In the genomic region with DNA sequence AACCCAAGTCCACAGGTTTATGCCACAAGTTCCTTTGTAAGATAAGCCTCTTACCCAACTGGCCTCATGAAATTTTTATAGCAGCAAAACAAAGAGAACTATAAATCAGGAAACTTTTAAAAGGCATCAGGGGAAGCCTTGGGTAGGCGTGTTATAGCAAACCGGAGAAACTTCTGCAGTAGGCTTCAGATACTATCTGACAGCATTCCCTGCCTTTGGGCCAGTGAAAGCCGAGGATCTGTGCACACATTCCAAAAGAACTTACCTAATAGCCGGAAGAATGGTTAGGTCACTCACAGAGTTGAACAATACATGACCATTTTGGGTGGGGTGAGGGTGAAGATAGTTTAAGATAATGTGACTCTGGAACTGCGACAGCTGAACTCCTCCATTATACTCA, we compare ENCODE assay signal across 29 mouse cellular contexts. TPM values are rescaled to one million over a fixed set of nuclear protein-coding genes. Genes with fewer than 3 reads are reported as not detected.
DNase-seq lines count a peak whose midpoint lies in the region; ATAC-seq and TF ChIP-seq lines count a peak whose summit lies in the region.
"Had no signal": no experiment of that assay in that cellular context is flagged by ENCODE, and none has a peak within 500 bp of the region (broad histone marks: within the 10 kb centered on the region; RNA-seq: fewer than 3 reads in every experiment).

No protein-coding gene starts in this region.

- WGBS in kidney, postnatal 0 days: 43% methylated on average over 5 of the region's 5 CpGs
- 75% methylated on average over 5 of the region's 5 CpGs for WGBS in hindbrain, embryonic 16.5 days

- H3K27ac ChIP-seq in kidney, postnatal 0 days: no peak overlapping the region
- H3K27ac ChIP-seq in hindbrain, embryonic 16.5 days (ENCODE audit: low read depth, low read length): no peak overlapping the region
- H3K27ac ChIP-seq: forebrain, embryonic 12.5 days; hindbrain, embryonic 14.5 days; limb, embryonic 10.5 days; limb, embryonic 15.5 days; liver, embryonic 13.5 days; midbrain, embryonic 10.5 days; midbrain, embryonic 15.5 days had no signal

- H3K4me3 ChIP-seq in kidney, postnatal 0 days (replicated peaks; ENCODE audit: low read depth, low read length): no peak overlapping the region
- H3K4me3 ChIP-seq in hindbrain, embryonic 16.5 days (ENCODE audit: low read length): no peak overlapping the region
- H3K4me3 ChIP-seq: erythroblast, embryonic 14.5 days; forebrain, embryonic 12.5 days; heart, embryonic 12.5 days; limb, embryonic 10.5 days; limb, embryonic 15.5 days; liver, embryonic 13.5 days; midbrain, embryonic 10.5 days; midbrain, embryonic 15.5 days had no signal

- intact Hi-C loops in heart, postnatal 10 days (cut with DNase I): loop anchor here (5.0 kb wide), 2 partner anchors 149 to 161 kb away; no protein-coding TSS in a partner anchor

- H3K9me3 ChIP-seq in kidney, postnatal 0 days (replicated peaks; ENCODE audit: low read length): no peaks in the 10 kb centered on the region
- H3K9me3 ChIP-seq in hindbrain, embryonic 16.5 days (ENCODE audit: control insufficient read depth, low read length): no peaks in the 10 kb centered on the region
- H3K9me3 ChIP-seq: forebrain, embryonic 12.5 days; heart, embryonic 12.5 days; limb, embryonic 10.5 days; limb, embryonic 15.5 days; liver, embryonic 13.5 days; midbrain, embryonic 10.5 days; midbrain, embryonic 15.5 days had no signal

- DNase-seq in heart, adult 11 months: peak; percentile 85
- no peak for DNase-seq in heart, postnatal 10 days
- DNase-seq in kidney, postnatal 0 days (ENCODE audit: low spot score): peak; percentile 1
- no peak for DNase-seq in kidney, postnatal 4 days
- DNase-seq in adipocyte (ENCODE audit: low spot score): peak; percentile 2
- peak; percentile 1 for DNase-seq in skeletal muscle tissue, adult 2 months (ENCODE audit: low read depth, low spot score)
- DNase-seq: adrenal gland, postnatal 25 days; cerebellum, adult 2 months; cerebellum, postnatal 14 days; gastrocnemius, postnatal 10 days; kidney, adult 11 months; kidney, postnatal 36 days; liver, embryonic 13.5 days; lung, adult 18-20 months; lung, postnatal 10 days; thymus, postnatal 4 days had no signal

- no peaks in the 10 kb centered on the region for H3K4me1 ChIP-seq in kidney, postnatal 0 days (replicated peaks; ENCODE audit: insufficient read depth, low read length)
- H3K4me1 ChIP-seq in hindbrain, embryonic 16.5 days (ENCODE audit: control insufficient read depth, insufficient read depth, low read depth, low read length): peaks cover 2% of the 10 kb centered on the region; the same call in 1 of the 2 replicates
- H3K4me1 ChIP-seq: forebrain, embryonic 12.5 days; heart, embryonic 12.5 days; limb, embryonic 10.5 days; limb, embryonic 15.5 days; liver, embryonic 13.5 days; midbrain, embryonic 15.5 days had no signal

- no peak for TF ChIP-seq CTCF in kidney, postnatal 0 days (IDR thresholded peaks at IDR 0.05; ENCODE audit: low read depth)

- no peaks in the 10 kb centered on the region for H3K27me3 ChIP-seq in kidney, postnatal 0 days (ENCODE audit: insufficient read depth, low read length)
- H3K27me3 ChIP-seq in hindbrain, embryonic 16.5 days (replicated peaks; ENCODE audit: control insufficient read depth, insufficient read depth, low read length): no peaks in the 10 kb centered on the region
- H3K27me3 ChIP-seq: forebrain, embryonic 12.5 days; heart, embryonic 12.5 days; midbrain, embryonic 15.5 days had no signal

- H3K36me3 ChIP-seq in kidney, postnatal 0 days (ENCODE audit: insufficient read depth, low read length): no peaks in the 10 kb centered on the region
- H3K36me3 ChIP-seq in hindbrain, embryonic 16.5 days (ENCODE audit: control insufficient read depth, insufficient read depth, low read length): no peaks in the 10 kb centered on the region
- H3K36me3 ChIP-seq: forebrain, embryonic 12.5 days; heart, embryonic 12.5 days; limb, embryonic 10.5 days; limb, embryonic 15.5 days; liver, embryonic 13.5 days; midbrain, embryonic 10.5 days; midbrain, embryonic 15.5 days had no signal

- H3K4me2 ChIP-seq in kidney, postnatal 0 days (ENCODE audit: low read length): no peak overlapping the region
- no peak overlapping the region for H3K4me2 ChIP-seq in hindbrain, embryonic 16.5 days (ENCODE audit: low read length)
- H3K4me2 ChIP-seq: forebrain, embryonic 12.5 days; heart, embryonic 12.5 days; hindbrain, embryonic 14.5 days; limb, embryonic 15.5 days; liver, embryonic 13.5 days; midbrain, embryonic 15.5 days had no signal

- H3K9ac ChIP-seq in kidney, postnatal 0 days (ENCODE audit: low read depth, low read length): no peak overlapping the region
- no peak overlapping the region for H3K9ac ChIP-seq in hindbrain, embryonic 16.5 days (ENCODE audit: low read depth, low read length)
- H3K9ac ChIP-seq: forebrain, embryonic 12.5 days; heart, embryonic 12.5 days; hindbrain, embryonic 14.5 days; limb, embryonic 15.5 days; liver, embryonic 13.5 days; midbrain, embryonic 15.5 days had no signal

- ATAC-seq in kidney, postnatal 0 days (replicated peaks; ENCODE audit: low FRiP score, low read depth): no peak
- ATAC-seq in hindbrain, embryonic 16.5 days: no peak
- ATAC-seq: inflammation-experienced regulatory T-cells, adult 6 months; midbrain, embryonic 15.5 days; Patski had no signal

RNA-seq across cellular contexts. Expression of a gene that starts 1.4 kb away (rescaled TPM):
- 1 to 10 TPM; 2.5 to 3.1 TPM for total RNA-seq in heart, postnatal 10 days (2021)
- 7.5 and 7.8 TPM in 2 replicates for polyA plus RNA-seq in kidney, postnatal 0 days (2015; fragmentation: Nextera tagmentation; extraction: Ambion mirVana)
- polyA plus RNA-seq in hindbrain, embryonic 16.5 days (2015; fragmentation: Nextera tagmentation; extraction: Ambion mirVana): 2.8 and 3.3 TPM in 2 replicates
- total RNA-seq: MEL; neutrophil, adult 5-6 weeks had no signal
- polyA plus RNA-seq: erythroblast, embryonic 14.5 days had no signal

Comparison
In these comparisons a context has a peak if more than half of its experiments do, and no peak if none do; other contexts are left out.
1. DNase-seq: peak in heart, adult 11 months (single experiment), kidney, postnatal 0 days (single experiment), adipocyte (single experiment) and skeletal muscle tissue, adult 2 months (single experiment); none in heart, postnatal 10 days (0 of 2) and kidney, postnatal 4 days (0 of 2).